In the genomic region with DNA sequence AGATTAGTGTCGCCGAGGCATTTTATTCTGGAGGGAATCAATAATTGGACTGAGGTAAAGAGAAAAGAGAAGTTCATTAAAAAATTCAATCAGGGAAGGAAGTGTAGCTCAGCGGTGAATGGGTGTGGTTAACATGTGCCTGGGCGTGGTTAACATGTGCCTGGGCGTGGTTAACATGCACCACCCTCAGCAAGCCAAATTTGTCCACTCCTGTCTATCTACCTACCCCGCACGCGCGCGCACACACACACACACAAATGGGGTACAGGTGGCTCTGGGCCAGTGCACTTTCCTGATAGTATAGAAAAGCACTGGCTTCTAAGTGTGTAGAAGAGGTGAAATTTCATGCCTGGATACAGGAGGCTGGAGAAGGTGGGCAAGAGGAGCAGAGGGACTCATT, we compare ENCODE assay signal across 12 mouse cellular contexts. TPM values are rescaled to one million over a fixed set of nuclear protein-coding genes. Genes with fewer than 3 reads are reported as not detected.
DNase-seq lines count a peak whose midpoint lies in the region; ATAC-seq lines count a peak whose summit lies in the region.
"Had no signal": no experiment of that assay in that cellular context is flagged by ENCODE, and none has a peak within 500 bp of the region (broad histone marks: within the 10 kb centered on the region; RNA-seq: fewer than 3 reads in every experiment).

No protein-coding gene starts in this region.

- ATAC-seq in hematopoietic stem cell, adult 5-6 weeks (replicated peaks in 1 of 2; ENCODE audit: insufficient read depth in 1 of 2, low FRiP score in 2 of 2, low TSS enrichment in 1 of 2, low read depth in 1 of 2, poor library complexity in 2 of 2, severe bottlenecking in 2 of 2), result peak; percentile 53 to 71; a peak in 3 of 4 replicates
- ATAC-seq in megakaryocyte, adult 5-6 weeks (ENCODE audit: poor library complexity, severe bottlenecking), result peak; percentile 80
- ATAC-seq: midbrain, embryonic 13.5 days had no signal

- peak; percentile 25 for DNase-seq in thymus, postnatal 4 days
- DNase-seq in thymus, adult 18-20 months, result no peak
- no peak for DNase-seq in right cerebral cortex, postnatal 4 days
- DNase-seq in heart, adult 8-10 months (ENCODE audit: low spot score), result no peak
- no peak for DNase-seq in right cerebral cortex, postnatal 25 days
- DNase-seq in ovary, postnatal 36 days (ENCODE audit: low spot score), result no peak
- DNase-seq: cerebellum, adult 9-10 months; heart, adult 18-20 months; heart, postnatal 10 days had no signal

RNA-seq across cellular contexts. Expression of gene Siah1a, which starts 19.4 kb away (rescaled TPM):
- total RNA-seq in hematopoietic stem cell, adult 5-6 weeks (2017), result 32.5 and 48.3 TPM in 2 replicates
- total RNA-seq in megakaryocyte, adult 5-6 weeks (2015), result 14.2 and 16.3 TPM in 2 replicates
- 14.6 and 15.2 TPM in 2 replicates for total RNA-seq in megakaryocyte, adult 5-6 weeks (2017)
- 10 to 100 TPM; 11.1 to 14.3 (median 12.8) TPM for total RNA-seq in heart, adult 8-10 months (2022)

RNA-seq across cellular contexts. Expression of gene Gm10638, which starts 19.7 kb away (rescaled TPM):
- total RNA-seq in hematopoietic stem cell, adult 5-6 weeks (2017), result not detected in 2 replicates
- not detected in 2 replicates for total RNA-seq in megakaryocyte, adult 5-6 weeks (2015)
- not detected in 2 replicates for total RNA-seq in megakaryocyte, adult 5-6 weeks (2017)
- 1 to 10 TPM; 1.8 to 4.4 (median 3.0) TPM for total RNA-seq in heart, adult 8-10 months (2022)
